Mouse (Mus musculus): ENCODE data around the gene Myh3.

- no peak for TF ChIP-seq MAX (IDR thresholded peaks at IDR 0.05)
- TF ChIP-seq CTCF (IDR thresholded peaks at IDR 0.05; ENCODE audit: control insufficient read depth, insufficient read depth, insufficient read length) = no peak
- no peak for TF ChIP-seq MYOD1 (IDR thresholded peaks at IDR 0.05; ENCODE audit: control insufficient read depth, insufficient read length, low read depth)
- TF ChIP-seq USF1 (IDR thresholded peaks at IDR 0.05; ENCODE audit: low read depth) = no peak
- TF ChIP-seq MYOG (IDR thresholded peaks at IDR 0.05; ENCODE audit: control insufficient read depth, extremely low read depth, insufficient read length) = no peak
- no peak for TF ChIP-seq CEBPB (IDR thresholded peaks at IDR 0.05; ENCODE audit: low read depth)
These were observed 35.1 kb upstream of the Myh3 start for GRCm38 (mm10) chr11:67043007-67043406.

Measured in C2C12 (cell line).